In genomic region chr5:45669598-45670279, GRCm38 (mm10) we compare ENCODE assay signal across 8 mouse cellular contexts. TPM values are rescaled to one million over a fixed set of nuclear protein-coding genes. Genes with fewer than 3 reads are reported as not detected.
DNase-seq lines count a peak whose midpoint lies in the region; ATAC-seq lines count a peak whose summit lies in the region.

Ncapg (plus strand) TSS chr5:45669919.

- no peaks in the 10 kb centered on the region for H3K36me3 ChIP-seq in hindbrain, embryonic 14.5 days (replicated peaks; ENCODE audit: control insufficient read depth, insufficient read depth)

- H3K4me1 ChIP-seq in hindbrain, embryonic 14.5 days (replicated peaks; ENCODE audit: control insufficient read depth, insufficient read depth, low read length) = peaks cover 6% of the 10 kb centered on the region

- peak within 1 kb of the TSS; percentile 45 for H3K27ac ChIP-seq in hindbrain, embryonic 14.5 days

- WGBS in hindbrain, embryonic 14.5 days = under 1% methylated on average over 66 of the region's 66 CpGs

- peak within 1 kb of the TSS; percentile 77 for H3K4me3 ChIP-seq in hindbrain, embryonic 14.5 days (replicated peaks; ENCODE audit: low read length)

- H3K4me2 ChIP-seq in hindbrain, embryonic 14.5 days (replicated peaks) = peak within 1 kb of the TSS; percentile 81

- H3K9ac ChIP-seq in hindbrain, embryonic 14.5 days = peak within 1 kb of the TSS; percentile 78

- DNase-seq in R1 (ENCODE audit: low read depth, low spot score) = peak; percentile 99
- DNase-seq in cerebellum, postnatal 25 days = peak; percentile 99
- peak; percentile 98 to 100 for DNase-seq in frontal cortex, postnatal 25 days (ENCODE audit: low spot score in 2 of 2)
- peak; percentile 100 for DNase-seq in hindbrain, embryonic 14.5 days (ENCODE audit: low spot score)
- peak; percentile 99 for DNase-seq in layer of hippocampus, postnatal 36 days
- peak; percentile 100 for DNase-seq in lung, postnatal 36 days
- peak; percentile 99 for DNase-seq in retina, postnatal 1 day
- DNase-seq in urinary bladder, adult 18-20 months (ENCODE audit: low spot score in 2 of 2) = peak; percentile 98 to 99

- no peaks in the 10 kb centered on the region for H3K27me3 ChIP-seq in hindbrain, embryonic 14.5 days (ENCODE audit: control insufficient read depth, insufficient read depth, low read length)

- peak; percentile 100 for ATAC-seq in hindbrain, embryonic 14.5 days (ENCODE audit: low FRiP score)

- H3K9me3 ChIP-seq in hindbrain, embryonic 14.5 days (ENCODE audit: control insufficient read depth, low read length) = no peaks in the 10 kb centered on the region

RNA-seq across cellular contexts. Expression of gene Ncapg, which starts in this region (rescaled TPM):
- polyA plus RNA-seq in hindbrain, embryonic 14.5 days (2014; fragmentation: Nextera tagmentation; extraction: Ambion mirVana) = 7.9 and 9.5 TPM in 2 replicates
- total RNA-seq in layer of hippocampus, postnatal 36 days (2021) = under 1 TPM; 0.30 to 0.38 TPM

Comparison
In these comparisons a context has a peak if more than half of its experiments do, and no peak if none do; other contexts are left out.
1. Peak in every context shown above with its lines: DNase-seq, ATAC-seq, H3K4me3 ChIP-seq and H3K27ac ChIP-seq.
2. Peak in DNase-seq in layer of hippocampus, postnatal 36 days; RNA of the gene not detected or under 1 TPM.